Mouse (Mus musculus): ENCODE results near the gene Mfap1b. TPM values are rescaled to one million over a fixed set of nuclear protein-coding genes. Genes with fewer than 3 reads are reported as not detected.

The Mfap1b gene
- polyA plus RNA-seq, 1 experiment from 2014 or later = 74.5 TPM

- no peaks in the 10 kb centered on the region for H3K27me3 ChIP-seq (ENCODE audit: control insufficient read depth, insufficient read depth, low read length)
- H3K36me3 ChIP-seq (ENCODE audit: control insufficient read depth, insufficient read depth, low read length) = peaks cover 44% of the 10 kb centered on the region
- 85% methylated on average over 5 of the region's 5 CpGs for WGBS
- H3K4me2 ChIP-seq (ENCODE audit: low read length) = no peak overlapping the region
- ATAC-seq (ENCODE audit: low FRiP score, low TSS enrichment) (no peak), DNase-seq (no peak)
- no peak overlapping the region for H3K4me3 ChIP-seq (replicated peaks; ENCODE audit: low read depth, low read length)
- no peak overlapping the region for H3K27ac ChIP-seq (replicated peaks; ENCODE audit: low read depth, low read length)
- no peaks in the 10 kb centered on the region for H3K9me3 ChIP-seq (ENCODE audit: control insufficient read depth, low read length)
- H3K9ac ChIP-seq (replicated peaks; ENCODE audit: low read length) = no peak overlapping the region
- peaks cover 19% of the 10 kb centered on the region for H3K4me1 ChIP-seq (ENCODE audit: control insufficient read depth, insufficient read depth, low read length)
Measured at GRCm38 (mm10) chr2:121455534-121455933, 18.3 kb downstream of the Mfap1b start.

DNA sequence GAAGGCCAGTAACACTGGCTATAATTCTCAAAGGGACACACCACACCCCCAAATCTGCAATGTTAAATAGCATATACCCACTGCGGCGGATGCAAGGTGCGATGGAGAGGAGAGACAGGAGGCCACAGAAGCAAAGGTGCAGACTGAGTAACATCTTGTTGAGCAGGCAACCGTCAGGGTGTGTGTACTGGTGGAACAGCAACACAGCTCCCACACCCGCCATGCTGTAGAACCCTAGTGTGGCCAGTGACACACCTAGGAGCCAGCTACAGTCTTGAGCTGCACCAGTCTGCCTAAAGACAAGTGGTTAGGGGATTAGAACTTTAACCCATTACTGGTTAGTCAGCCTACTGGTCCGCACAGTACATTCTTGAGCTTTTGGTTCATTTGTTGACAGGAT, 19.9 kb downstream of the Mfap1b start:
- no peaks in the 10 kb centered on the region for H3K27me3 ChIP-seq (ENCODE audit: control insufficient read depth, insufficient read depth, low read length)
- no peak overlapping the region for H3K27ac ChIP-seq (replicated peaks; ENCODE audit: low read depth, low read length)
- ATAC-seq (ENCODE audit: low FRiP score, low TSS enrichment) = no peak
- H3K36me3 ChIP-seq (ENCODE audit: control insufficient read depth, insufficient read depth, low read length) = peaks cover 30% of the 10 kb centered on the region
- H3K9me3 ChIP-seq (ENCODE audit: control insufficient read depth, low read length) = no peaks in the 10 kb centered on the region
- H3K4me3 ChIP-seq (replicated peaks; ENCODE audit: low read depth, low read length) = no peak overlapping the region
- 89% methylated on average over 6 of the region's 6 CpGs for WGBS
- H3K9ac ChIP-seq (replicated peaks; ENCODE audit: low read length) = no peak overlapping the region
- DNase-seq = no peak
- H3K4me2 ChIP-seq (ENCODE audit: low read length) = no peak overlapping the region
- H3K4me1 ChIP-seq (ENCODE audit: control insufficient read depth, insufficient read depth, low read length) = peaks cover 24% of the 10 kb centered on the region

GRCm38 (mm10) chr2:121452990-121453389, 20.9 kb downstream of the Mfap1b start, which contains the start of gene Hypk:
TSS of gene Hypk (plus strand) at chr2:121453290.
- Histone ChIP-seq H3K4me3 (replicated peaks; ENCODE audit: low read depth, low read length) (no peak within 1 kb of the TSS), H3K36me3 (ENCODE audit: control insufficient read depth, insufficient read depth, low read length) (peaks cover 24% of the 10 kb centered on the region), H3K4me1 (ENCODE audit: control insufficient read depth, insufficient read depth, low read length) (peaks cover 23% of the 10 kb centered on the region), H3K9me3 (ENCODE audit: control insufficient read depth, low read length) (no peaks in the 10 kb centered on the region), H3K27ac (replicated peaks; ENCODE audit: low read depth, low read length) (no peak within 1 kb of the TSS), H3K27me3 (ENCODE audit: control insufficient read depth, insufficient read depth, low read length) (no peaks in the 10 kb centered on the region), H3K4me2 (ENCODE audit: low read length) (no peak within 1 kb of the TSS), H3K9ac (replicated peaks; ENCODE audit: low read length) (no peak within 1 kb of the TSS)
- WGBS = 83% methylated on average over 4 of the region's 4 CpGs
- no peak for DNase-seq
- ATAC-seq (ENCODE audit: low FRiP score, low TSS enrichment) = no peak

DNA sequence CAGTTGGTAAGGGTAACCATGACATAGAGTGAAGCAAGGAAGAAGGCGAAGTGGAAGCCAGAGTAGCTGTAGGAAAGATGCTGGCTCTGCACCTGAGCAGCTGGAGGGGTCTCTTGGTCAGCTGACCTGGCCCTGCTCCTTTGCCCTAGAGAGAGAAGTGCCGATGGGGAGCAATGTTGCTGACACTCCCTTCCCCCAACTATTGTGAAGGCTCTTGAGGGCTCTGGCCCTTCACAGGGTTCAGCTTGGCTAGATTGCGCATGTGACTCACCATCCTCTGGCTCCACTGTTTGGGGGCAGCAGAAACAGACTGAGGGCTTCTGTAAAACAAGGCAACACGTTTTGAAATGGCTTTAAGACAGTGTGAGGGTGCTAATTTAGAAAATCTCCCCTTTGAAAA, 21.5 kb downstream of the Mfap1b start:
- Histone ChIP-seq H3K27me3 (ENCODE audit: control insufficient read depth, insufficient read depth, low read length) (no peaks in the 10 kb centered on the region), H3K4me1 (ENCODE audit: control insufficient read depth, insufficient read depth, low read length) (peaks cover 18% of the 10 kb centered on the region), H3K4me2 (ENCODE audit: low read length) (no peak overlapping the region), H3K4me3 (replicated peaks; ENCODE audit: low read depth, low read length) (no peak overlapping the region), H3K9ac (replicated peaks; ENCODE audit: low read length) (no peak overlapping the region), H3K27ac (replicated peaks; ENCODE audit: low read depth, low read length) (no peak overlapping the region), H3K36me3 (ENCODE audit: control insufficient read depth, insufficient read depth, low read length) (peaks cover 24% of the 10 kb centered on the region), H3K9me3 (ENCODE audit: control insufficient read depth, low read length) (no peaks in the 10 kb centered on the region)
- DNase-seq = no peak
- 91% methylated on average over 4 of the region's 4 CpGs for WGBS
- ATAC-seq (ENCODE audit: low FRiP score, low TSS enrichment) = no peak

DNA sequence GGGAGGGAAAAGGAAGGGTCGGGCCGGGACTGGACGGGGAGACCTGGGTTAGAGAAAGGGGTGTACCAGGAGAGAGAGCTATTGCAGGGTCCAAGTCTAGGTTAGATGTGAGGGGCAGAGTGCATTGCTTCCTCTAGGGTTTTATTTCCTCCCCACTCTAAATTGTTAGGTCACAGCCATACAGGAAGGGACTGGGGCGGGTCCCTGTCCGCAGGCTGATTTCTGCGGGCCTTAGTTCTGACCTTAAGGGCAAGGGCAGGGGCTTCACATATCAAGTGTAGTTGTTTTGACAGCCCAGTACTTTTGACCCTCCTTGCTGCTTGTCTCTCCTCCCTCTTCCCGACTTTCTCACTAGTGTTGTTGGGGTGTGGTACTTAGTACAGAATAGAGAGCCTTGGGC, 23.8 kb downstream of the Mfap1b start:
- Histone ChIP-seq H3K36me3 (ENCODE audit: control insufficient read depth, insufficient read depth, low read length) (peaks cover 24% of the 10 kb centered on the region), H3K4me2 (ENCODE audit: low read length) (peak overlapping the region; percentile 61), H3K4me3 (replicated peaks; ENCODE audit: low read depth, low read length) (peak overlapping the region; percentile 97), H3K4me1 (ENCODE audit: control insufficient read depth, insufficient read depth, low read length) (peaks cover 12% of the 10 kb centered on the region), H3K27me3 (ENCODE audit: control insufficient read depth, insufficient read depth, low read length) (no peaks in the 10 kb centered on the region), H3K27ac (replicated peaks; ENCODE audit: low read depth, low read length) (peak overlapping the region; percentile 93), H3K9ac (replicated peaks; ENCODE audit: low read length) (peak overlapping the region; percentile 80), H3K9me3 (ENCODE audit: control insufficient read depth, low read length) (no peaks in the 10 kb centered on the region)
- ATAC-seq (ENCODE audit: low FRiP score, low TSS enrichment) = no peak
- 4% methylated on average over 7 of the region's 7 CpGs for WGBS
- DNase-seq = no peak

GRCm38 (mm10) chr2:121449545-121450011, 24.3 kb downstream of the Mfap1b start:
- peaks cover 12% of the 10 kb centered on the region for H3K4me1 ChIP-seq (ENCODE audit: control insufficient read depth, insufficient read depth, low read length)
- peak overlapping the region; percentile 97 for H3K4me3 ChIP-seq (replicated peaks; ENCODE audit: low read depth, low read length)
- no peaks in the 10 kb centered on the region for H3K9me3 ChIP-seq (ENCODE audit: control insufficient read depth, low read length)
- peaks cover 23% of the 10 kb centered on the region for H3K36me3 ChIP-seq (ENCODE audit: control insufficient read depth, insufficient read depth, low read length)
- peak overlapping the region; percentile 61 for H3K4me2 ChIP-seq (ENCODE audit: low read length)
- no peaks in the 10 kb centered on the region for H3K27me3 ChIP-seq (ENCODE audit: control insufficient read depth, insufficient read depth, low read length)
- peak overlapping the region; percentile 93 for H3K27ac ChIP-seq (replicated peaks; ENCODE audit: low read depth, low read length)
- no peak for DNase-seq
- peak; percentile 72 for ATAC-seq (ENCODE audit: low FRiP score, low TSS enrichment)
- peak overlapping the region; percentile 80 for H3K9ac ChIP-seq (replicated peaks; ENCODE audit: low read length)
- under 1% methylated on average over 37 of the region's 54 CpGs for WGBS

DNA sequence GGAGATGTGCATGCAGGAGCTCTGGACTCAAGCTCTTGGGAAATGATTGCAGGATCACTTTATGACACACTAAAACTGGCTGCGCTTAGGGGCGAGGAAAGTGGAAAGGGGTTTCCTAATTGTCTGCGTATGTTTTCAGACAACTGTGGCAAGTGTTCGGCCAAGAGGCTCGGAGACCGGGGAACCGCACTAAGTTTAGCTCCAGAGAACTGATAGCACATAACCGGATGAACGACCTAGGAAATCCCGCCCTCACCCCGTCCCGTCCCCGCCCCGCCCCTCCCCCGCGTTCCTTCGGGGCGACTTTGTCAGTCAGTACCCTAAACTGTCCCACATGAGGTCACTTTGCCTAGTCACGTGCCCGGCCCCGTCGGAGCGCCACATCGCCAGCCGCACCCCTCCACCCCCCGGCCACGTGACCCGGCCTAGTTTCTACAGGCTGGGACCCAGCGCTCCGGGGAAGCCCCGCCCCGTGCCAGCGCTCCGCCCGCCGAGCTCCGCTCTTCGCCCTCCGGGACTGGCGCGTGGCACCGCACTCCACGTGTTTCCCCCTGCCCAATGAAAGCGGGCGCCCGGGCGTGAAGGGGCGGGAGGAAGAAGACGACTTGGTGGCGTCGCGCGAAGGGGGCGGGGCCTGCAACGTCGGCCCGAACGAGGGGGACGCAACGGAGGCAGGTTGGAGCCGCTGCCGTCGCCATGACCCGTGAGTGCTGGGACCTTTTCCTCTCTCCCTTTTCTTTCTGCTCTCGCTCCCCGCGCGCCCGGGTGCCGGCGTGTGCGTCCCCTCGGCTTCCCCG, 24.9 kb downstream of the Mfap1b start, which contains the start of gene Serf2:
Serf2 (plus strand) TSS at position 457 of the 797 bp plus-strand sequence.
- Histone ChIP-seq H3K4me2 (ENCODE audit: low read length) (peak within 1 kb of the TSS; percentile 61), H3K9me3 (ENCODE audit: control insufficient read depth, low read length) (no peaks in the 10 kb centered on the region), H3K27ac (replicated peaks; ENCODE audit: low read depth, low read length) (peak within 1 kb of the TSS; percentile 93), H3K36me3 (ENCODE audit: control insufficient read depth, insufficient read depth, low read length) (peaks cover 20% of the 10 kb centered on the region), H3K4me1 (ENCODE audit: control insufficient read depth, insufficient read depth, low read length) (peaks cover 12% of the 10 kb centered on the region), H3K4me3 (replicated peaks; ENCODE audit: low read depth, low read length) (peak within 1 kb of the TSS; percentile 97), H3K27me3 (ENCODE audit: control insufficient read depth, insufficient read depth, low read length) (no peaks in the 10 kb centered on the region), H3K9ac (replicated peaks; ENCODE audit: low read length) (peak within 1 kb of the TSS; percentile 80)
- DNase-seq (peak; percentile 99), ATAC-seq (ENCODE audit: low FRiP score, low TSS enrichment) (peak; percentile 100)
- WGBS = under 1% methylated on average over 74 of the region's 74 CpGs

DNA sequence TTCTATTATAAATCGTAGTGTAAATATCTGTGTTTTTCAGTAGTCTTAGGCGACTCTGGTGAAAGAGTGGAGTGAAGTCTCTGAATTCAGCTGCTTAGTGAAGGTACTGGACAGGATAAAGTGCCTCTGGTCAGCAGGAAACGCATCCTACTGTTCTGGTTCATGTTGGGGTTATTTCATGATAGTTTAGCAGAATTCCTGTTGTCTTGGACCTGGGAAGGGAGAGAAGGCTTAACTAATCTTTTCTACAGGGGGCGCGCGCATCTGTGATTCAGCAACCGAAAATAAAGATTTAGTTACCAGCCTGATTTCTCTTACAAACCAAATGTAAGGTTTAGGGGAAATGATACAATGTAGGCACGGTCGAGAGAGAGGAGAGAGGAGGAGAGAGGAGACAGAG, 25.7 kb downstream of the Mfap1b start:
- peaks cover 12% of the 10 kb centered on the region for H3K4me1 ChIP-seq (ENCODE audit: control insufficient read depth, insufficient read depth, low read length)
- WGBS = 14% methylated on average over 9 of the region's 9 CpGs
- 0 out of 2 replicates have a peak overlapping the region, but pooled peaks have one; percentile 50 for H3K9ac ChIP-seq (replicated peaks; ENCODE audit: low read length)
- H3K9me3 ChIP-seq (ENCODE audit: control insufficient read depth, low read length) = no peaks in the 10 kb centered on the region
- H3K4me2 ChIP-seq (ENCODE audit: low read length) = peak overlapping the region; percentile 61
- peak overlapping the region; percentile 97 for H3K4me3 ChIP-seq (replicated peaks; ENCODE audit: low read depth, low read length)
- 0 out of 2 replicates have a peak overlapping the region, but pooled peaks have one; percentile 55 for H3K27ac ChIP-seq (replicated peaks; ENCODE audit: low read depth, low read length)
- ATAC-seq (ENCODE audit: low FRiP score, low TSS enrichment) = no peak
- H3K36me3 ChIP-seq (ENCODE audit: control insufficient read depth, insufficient read depth, low read length) = peaks cover 18% of the 10 kb centered on the region
- DNase-seq = peak; percentile 56
- 0 out of 2 replicates have a peak, but pooled peaks cover 1% of the 10 kb centered on the region for H3K27me3 ChIP-seq (ENCODE audit: control insufficient read depth, insufficient read depth, low read length)

All from midbrain, embryonic 14.5 days (tissue).